Mouse (Mus musculus): ENCODE results near the gene Pik3cb.

DNA sequence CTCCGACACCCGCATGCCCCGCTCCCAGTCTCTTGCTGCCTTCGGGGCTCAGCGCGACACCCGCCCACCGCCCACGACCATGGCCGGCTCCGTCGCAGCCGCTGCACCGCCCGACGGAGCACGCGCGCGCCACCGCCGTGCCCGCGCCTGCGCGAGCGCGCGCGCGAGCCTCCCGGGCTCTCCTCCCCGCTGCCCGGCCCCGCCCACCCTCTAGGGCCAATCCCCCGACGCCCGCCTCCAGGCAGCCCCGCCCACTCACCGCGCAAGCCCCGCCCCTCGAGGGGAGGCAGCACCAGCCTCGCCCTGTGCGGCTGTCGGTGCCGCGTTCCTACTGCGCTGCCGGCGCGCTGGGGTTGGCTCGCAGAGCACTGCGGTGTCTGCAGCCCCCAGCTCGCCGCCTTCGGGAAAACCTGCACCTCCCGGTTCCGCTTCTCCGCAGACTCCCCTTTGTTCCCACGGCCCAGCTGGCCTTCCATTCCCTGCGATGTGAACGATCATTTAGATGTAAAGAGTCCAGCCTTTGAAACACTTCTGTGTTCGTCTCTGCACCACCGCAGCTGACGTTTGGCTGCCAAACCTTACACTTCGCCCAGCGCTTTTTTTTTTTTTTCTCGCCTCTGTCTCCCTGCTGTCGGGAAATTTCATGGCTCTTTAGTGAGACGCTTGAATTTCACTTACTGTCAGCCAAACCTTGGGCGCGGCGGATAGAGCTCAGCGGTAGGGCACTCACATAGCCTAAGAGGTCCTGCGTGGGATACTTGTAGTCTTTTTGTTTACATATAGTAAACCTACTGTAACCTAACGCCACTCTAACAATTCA, at the start of gene Pik3cb:
- TF ChIP-seq CTCF (IDR thresholded peaks at IDR 0.05) (no peak), EP300 (IDR thresholded peaks at IDR 0.05) (no peak; the same call in 1 of the 2 replicates)
